Mouse (Mus musculus): ENCODE results near the gene Cfap20. TPM values are rescaled to one million over a fixed set of nuclear protein-coding genes. Genes with fewer than 3 reads are reported as not detected.

Cfap20 gene
- total and polyA plus RNA-seq, 3 experiments = 56.2 to 281 (median 77.7) TPM

DNA sequence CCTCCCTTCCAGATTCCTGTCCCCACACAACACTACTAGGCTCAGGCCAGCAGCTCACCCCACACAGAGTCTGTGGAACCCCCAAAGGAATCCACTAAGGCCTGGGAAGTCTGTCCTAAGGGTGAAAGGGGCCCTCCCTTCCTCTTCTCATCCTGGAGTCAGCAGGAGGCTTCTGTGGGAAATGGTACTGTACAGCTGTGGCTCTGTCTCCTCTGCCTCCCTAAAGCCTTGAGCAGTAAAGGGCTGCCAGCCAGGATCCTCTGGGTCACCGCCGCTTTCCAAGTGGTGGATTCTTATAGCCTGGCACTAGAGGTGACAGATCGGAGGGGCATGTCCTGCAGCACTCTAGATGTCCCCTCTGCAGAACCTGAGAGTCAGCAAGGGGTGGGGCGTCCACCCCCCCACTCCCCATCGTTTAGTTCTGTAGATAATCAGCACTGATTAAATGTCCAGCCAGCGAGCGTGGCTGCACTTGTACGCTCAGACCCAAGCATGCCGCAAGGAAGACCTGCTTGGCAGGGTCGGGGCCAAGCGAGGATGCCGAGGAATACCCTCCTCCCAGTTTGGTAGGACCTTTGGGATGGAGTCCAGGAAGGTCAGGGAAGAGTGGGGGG, 61.2 kb downstream of the Cfap20 start:
- TF ChIP-seq POLR2AphosphoS5 (IDR thresholded peaks at IDR 0.05; ENCODE audit: borderline replicate concordance, low read depth, low read length) = no peak
- TF ChIP-seq USF1 (IDR thresholded peaks at IDR 0.05; ENCODE audit: low read depth, low read length) = no peak
- TF ChIP-seq GATA1 (IDR thresholded peaks at IDR 0.05; ENCODE audit: low read depth, low read length) = no peak
- TF ChIP-seq ZMIZ1 (IDR thresholded peaks at IDR 0.05; ENCODE audit: low read depth, low read length) = no peak
- no peak for TF ChIP-seq E2F4 (IDR thresholded peaks at IDR 0.05; ENCODE audit: borderline replicate concordance, low read depth, low read length)
- no peak for TF ChIP-seq ELF1 (IDR thresholded peaks at IDR 0.05; ENCODE audit: low read depth, low read length)
- no peak for TF ChIP-seq USF2 (IDR thresholded peaks at IDR 0.05; ENCODE audit: borderline replicate concordance in 1 of 2, insufficient read depth in 1 of 2, low read depth in 1 of 2, low read length in 2 of 2)
- no peak for TF ChIP-seq POLR2AphosphoS2 (IDR thresholded peaks at IDR 0.05; ENCODE audit: low read length)
- no peak for TF ChIP-seq RCOR1 (IDR thresholded peaks at IDR 0.05; ENCODE audit: low read depth, low read length)
- TF ChIP-seq TBP (IDR thresholded peaks at IDR 0.05; ENCODE audit: low read depth, low read length) = no peak
- TF ChIP-seq POLR2A (IDR thresholded peaks at IDR 0.05; ENCODE audit: control insufficient read depth in 1 of 2, insufficient read depth in 1 of 2, low read depth in 1 of 2, low read length in 2 of 2, poor library complexity in 1 of 2) = no peak
- no peak for DNase-seq (ENCODE audit: low read depth, low spot score)

More for the DNA sequence above, 61.2 kb downstream of the Cfap20 start:
- no peak overlapping the region for H3K27ac ChIP-seq (ENCODE audit: control insufficient read depth, low read depth, low read length)
- H3K27me3 ChIP-seq (ENCODE audit: control insufficient read depth in 1 of 2, insufficient read depth in 2 of 2, low read length in 2 of 2) = peaks cover 0 to 2% of the 10 kb centered on the region in 2 experiments; a peak in 2 of 4 replicates
- H3K4me1 ChIP-seq (ENCODE audit: control insufficient read depth in 1 of 2, insufficient read depth in 2 of 2, low read length in 2 of 2) = no peaks in the 10 kb centered on the region
- H3K79me2 ChIP-seq (ENCODE audit: control insufficient read depth, insufficient read depth, low read length, poor library complexity) = no peaks in the 10 kb centered on the region
- no peaks in the 10 kb centered on the region for H3K36me3 ChIP-seq (ENCODE audit: control insufficient read depth in 1 of 2, insufficient read depth in 2 of 2, low read length in 2 of 2)
- no peak overlapping the region for H3K9ac ChIP-seq (ENCODE audit: control insufficient read depth, low read depth, low read length, poor library complexity, severe bottlenecking)
- no peaks in the 10 kb centered on the region for H3K9me3 ChIP-seq (replicated peaks; ENCODE audit: insufficient read depth, low read length)
- no peak overlapping the region for H3K4me3 ChIP-seq (ENCODE audit: control insufficient read depth in 1 of 2, insufficient read depth in 1 of 2, low read depth in 2 of 2, low read length in 2 of 2)

Other genes with a start within 250 kb of the Cfap20 start
- gene Kifc3, start 232.1 kb downstream of the Cfap20 start, total RNA-seq (2012; rRNA removed) = 9.0 and 10.6 TPM in 2 replicates
- 10 to 100 TPM in 1 of 2 experiments, not detected in 1; 19.1 TPM for gene Kifc3, start 232.1 kb downstream of the Cfap20 start, polyA plus RNA-seq (2012; ENCODE audit: insufficient read depth in 1 of 2, insufficient read length in 2 of 2, low read depth in 1 of 2, low replicate concordance in 2 of 2, missing spikeins in 1 of 2)
- not detected in 2 replicates for gene Cngb1, start 128.3 kb downstream of the Cfap20 start, total RNA-seq (2012; rRNA removed)
- under 1 TPM in 1 of 2 experiments, not detected in 1; 0.03 TPM for gene Cngb1, start 128.3 kb downstream of the Cfap20 start, polyA plus RNA-seq (2012; ENCODE audit: insufficient read depth in 1 of 2, insufficient read length in 2 of 2, low read depth in 1 of 2, low replicate concordance in 2 of 2, missing spikeins in 1 of 2)
- not detected in 2 replicates for gene Tepp, start 124.3 kb downstream of the Cfap20 start, total RNA-seq (2012; rRNA removed)
- gene Tepp, start 124.3 kb downstream of the Cfap20 start, polyA plus RNA-seq (2012; ENCODE audit: insufficient read depth in 1 of 2, insufficient read length in 2 of 2, low read depth in 1 of 2, low replicate concordance in 2 of 2, missing spikeins in 1 of 2) = not detected
- 1.8 and 2.0 TPM in 2 replicates for gene Zfp319, start 102.9 kb downstream of the Cfap20 start, total RNA-seq (2012; rRNA removed)
- 1 to 10 TPM in 1 of 2 experiments, not detected in 1; 4.8 TPM for gene Zfp319, start 102.9 kb downstream of the Cfap20 start, polyA plus RNA-seq (2012; ENCODE audit: insufficient read depth in 1 of 2, insufficient read length in 2 of 2, low read depth in 1 of 2, low replicate concordance in 2 of 2, missing spikeins in 1 of 2)
- 29.1 and 36.2 TPM in 2 replicates for gene Usb1, start 102.6 kb downstream of the Cfap20 start, total RNA-seq (2012; rRNA removed)
- gene Usb1, start 102.6 kb downstream of the Cfap20 start, polyA plus RNA-seq (2012; ENCODE audit: insufficient read depth in 1 of 2, insufficient read length in 2 of 2, low read depth in 1 of 2, low replicate concordance in 2 of 2, missing spikeins in 1 of 2) = 10 to 100 TPM in 1 of 2 experiments, not detected in 1; 52.5 TPM
- not detected in 2 replicates for gene Mmp15, start 82.6 kb downstream of the Cfap20 start, total RNA-seq (2012; rRNA removed)
- gene Mmp15, start 82.6 kb downstream of the Cfap20 start, polyA plus RNA-seq (2012; ENCODE audit: insufficient read depth in 1 of 2, insufficient read length in 2 of 2, low read depth in 1 of 2, low replicate concordance in 2 of 2, missing spikeins in 1 of 2) = under 1 TPM in 1 of 2 experiments, not detected in 1; 0.01 TPM
- gene Csnk2a2, start 55.2 kb upstream of the Cfap20 start, total RNA-seq (2012; rRNA removed) = 42.3 and 44.0 TPM in 2 replicates
- 100 to 1,000 TPM in 1 of 2 experiments, not detected in 1; 121 TPM for gene Csnk2a2, start 55.2 kb upstream of the Cfap20 start, polyA plus RNA-seq (2012; ENCODE audit: insufficient read depth in 1 of 2, insufficient read length in 2 of 2, low read depth in 1 of 2, low replicate concordance in 2 of 2, missing spikeins in 1 of 2)
- gene Ccdc113, start 99.2 kb upstream of the Cfap20 start, total RNA-seq (2012; rRNA removed) = not detected in 2 replicates
- not detected for gene Ccdc113, start 99.2 kb upstream of the Cfap20 start, polyA plus RNA-seq (2012; ENCODE audit: insufficient read depth in 1 of 2, insufficient read length in 2 of 2, low read depth in 1 of 2, low replicate concordance in 2 of 2, missing spikeins in 1 of 2)
- gene Prss54, start 141.5 kb upstream of the Cfap20 start, total RNA-seq (2012; rRNA removed) = not detected in 2 replicates
- gene Prss54, start 141.5 kb upstream of the Cfap20 start, polyA plus RNA-seq (2012; ENCODE audit: insufficient read depth in 1 of 2, insufficient read length in 2 of 2, low read depth in 1 of 2, low replicate concordance in 2 of 2, missing spikeins in 1 of 2) = not detected
- 12.1 and 14.0 TPM in 2 replicates for gene Gins3, start 198.6 kb upstream of the Cfap20 start, total RNA-seq (2012; rRNA removed)
- gene Gins3, start 198.6 kb upstream of the Cfap20 start, polyA plus RNA-seq (2012; ENCODE audit: insufficient read depth in 1 of 2, insufficient read length in 2 of 2, low read depth in 1 of 2, low replicate concordance in 2 of 2, missing spikeins in 1 of 2) = 10 to 100 TPM in 1 of 2 experiments, not detected in 1; 14.4 TPM
- gene Ndrg4, start 242.1 kb upstream of the Cfap20 start, total RNA-seq (2012; rRNA removed) = 0.15 TPM in 1 of 2 replicates, not detected in the other
- under 1 TPM in 1 of 2 experiments, not detected in 1; 0.28 TPM for gene Ndrg4, start 242.1 kb upstream of the Cfap20 start, polyA plus RNA-seq (2012; ENCODE audit: insufficient read depth in 1 of 2, insufficient read length in 2 of 2, low read depth in 1 of 2, low replicate concordance in 2 of 2, missing spikeins in 1 of 2)